Mouse (Mus musculus) gastrocnemius, postnatal 14 days (tissue): ENCODE measurements at regions not wholly inside any gene's neighbourhood (a gene's known extent, or its start where the extent isn't known, plus 50 kb on each side); places are given as distances from the start of the nearest gene placed in this dataset.

ENCODE experiments used
- DNase-seq: peaks from one replicate; pipeline ENCODE4 v3.0.0; 2021; ENCODE audit warnings: mixed read lengths
- intact Hi-C: fragments of 180-260 bp; cut with DNase I; formaldehyde crosslinking; loops from one replicate; pipeline ENCODE4 v1.15.1; 2025; ENCODE audit warnings: low total_unique reads

DNA sequence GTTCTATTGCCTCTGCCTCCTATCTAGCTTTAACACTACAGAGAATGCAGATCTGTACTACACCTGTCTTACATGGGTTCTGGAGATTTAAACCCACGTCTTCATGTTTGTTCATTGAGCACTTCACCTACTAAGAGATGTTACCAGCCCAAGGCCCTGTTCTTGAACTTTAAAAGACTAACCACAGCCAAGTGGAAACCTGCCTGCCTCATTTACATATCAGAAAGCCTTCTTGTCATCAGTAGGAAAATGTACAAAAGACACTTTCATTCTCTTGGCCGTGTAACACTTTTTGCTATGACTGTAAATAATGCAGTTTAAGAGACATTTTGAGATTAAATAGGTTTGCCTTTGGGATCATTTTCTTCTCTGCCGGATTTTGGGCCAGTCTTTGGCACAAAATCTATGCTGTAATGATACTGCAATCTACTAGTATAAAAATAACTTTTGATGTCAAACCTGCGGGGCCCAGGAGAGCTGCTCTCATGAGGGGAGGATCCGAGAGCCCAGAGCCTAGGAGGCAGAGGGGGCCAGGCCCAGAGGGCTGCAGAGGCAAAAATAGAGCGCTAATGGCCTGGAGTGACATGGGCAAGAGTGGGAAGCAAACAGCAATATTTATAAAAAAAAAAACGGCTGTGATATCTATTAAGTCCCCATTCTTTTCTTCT lies 318.4 kb upstream of the Myo3a start:
- intact Hi-C loops, result loop anchor here (5.0 kb wide), 1 partner anchor 627 kb away; no protein-coding TSS in a partner anchor
- peak; percentile 17 for DNase-seq

DNA sequence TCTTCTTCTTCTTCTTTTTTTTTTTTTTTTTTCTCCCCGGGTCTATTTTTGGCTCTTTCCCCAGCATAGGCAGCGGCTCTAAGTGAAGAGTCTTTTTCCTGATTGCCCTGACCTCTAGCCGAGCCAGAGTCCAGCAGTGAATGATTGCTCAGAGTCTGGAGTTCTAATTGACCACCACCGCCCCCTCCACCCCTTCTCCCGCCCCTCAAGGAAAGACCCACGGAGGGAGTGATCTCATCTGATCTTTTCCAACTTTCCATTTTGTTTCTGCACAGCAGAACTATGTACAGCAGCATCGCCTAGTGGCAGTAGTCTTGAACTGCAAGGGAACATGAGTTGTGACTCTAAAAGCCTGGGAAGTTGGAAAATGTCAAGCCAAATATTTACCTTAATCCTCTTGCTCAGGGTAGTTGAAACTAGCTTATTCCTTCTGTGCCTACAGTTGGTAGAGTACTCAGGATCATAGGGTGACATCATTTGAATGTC lies 317.8 kb upstream of the Myo3a start:
- intact Hi-C loops, result loop anchor here (5.0 kb wide), 1 partner anchor 627 kb away; no protein-coding TSS in a partner anchor
- peak; percentile 69 for DNase-seq

DNA sequence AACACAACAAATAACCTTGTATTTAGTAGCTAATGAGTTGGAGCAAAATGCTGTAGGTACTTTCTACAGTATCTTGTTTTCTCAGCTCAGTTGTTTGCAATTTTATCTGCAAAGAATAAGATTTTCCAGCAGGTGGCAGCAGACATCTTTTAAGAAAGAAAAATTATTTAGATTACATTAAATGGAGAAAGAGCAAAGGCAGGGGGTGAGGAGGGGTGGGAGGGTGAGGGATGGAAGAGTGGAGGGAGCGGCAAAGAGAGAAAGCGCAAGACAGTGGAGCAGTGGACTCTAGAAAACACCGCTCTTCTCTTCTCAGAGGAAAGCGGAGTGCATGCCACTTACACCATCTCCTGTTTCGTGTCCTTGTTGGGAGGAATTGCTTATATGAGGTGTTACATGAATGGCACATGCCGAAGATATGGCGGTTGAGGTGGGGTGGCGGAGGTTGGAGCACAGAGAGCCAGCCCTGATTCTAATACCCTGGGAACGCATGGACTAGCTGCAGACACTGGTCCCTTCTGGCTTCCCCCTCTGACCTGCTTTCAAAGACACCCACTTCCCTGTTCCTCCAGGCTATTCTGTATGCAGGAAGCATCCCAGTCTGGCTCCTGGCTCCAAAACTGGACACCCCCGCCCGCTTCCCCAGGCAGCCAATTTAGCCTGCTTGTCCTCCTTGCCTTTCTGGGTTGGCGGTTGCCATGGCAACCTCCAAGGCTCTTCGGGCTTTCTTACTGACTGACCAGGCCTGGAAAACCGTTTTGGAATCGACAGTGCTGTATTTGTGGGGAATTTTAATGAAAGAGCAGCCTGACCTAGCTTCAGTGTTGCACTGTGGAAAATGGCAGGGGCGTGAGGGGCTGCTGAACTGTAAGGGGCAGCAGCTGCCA lies 309.3 kb upstream of the Myo3a start:
- DNase-seq, result peak; percentile 68
- intact Hi-C loops, result no loop called here

GRCm38 (mm10) chr2:21919091-21919490 lies 308.2 kb upstream of the Myo3a start:
- intact Hi-C loops, result no loop called here
- DNase-seq, result no peak

GRCm38 (mm10) chr2:21927656-21928055 lies 299.6 kb upstream of the Myo3a start:
- intact Hi-C loops, result no loop called here
- DNase-seq, result no peak

DNA sequence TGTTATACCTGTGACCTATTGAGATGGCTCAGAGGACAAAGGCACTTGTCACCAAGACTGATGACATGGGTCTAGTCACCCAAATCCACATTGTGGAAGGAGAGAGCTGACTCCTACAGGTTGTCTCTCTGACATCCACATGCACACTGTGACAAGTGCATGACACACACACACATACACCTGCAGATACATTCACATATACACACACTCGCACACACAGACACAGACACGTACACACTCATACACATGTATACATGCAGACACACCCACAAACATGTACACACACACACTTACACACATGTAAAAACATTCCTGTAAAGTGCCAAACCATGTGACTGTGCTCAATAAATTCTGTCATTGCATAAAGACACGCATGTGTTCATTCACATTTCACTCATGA lies 287.3 kb upstream of the Myo3a start:
- intact Hi-C loops, result no loop called here
- DNase-seq, result no peak

GRCm38 (mm10) chr2:21940797-21941487 lies 286.4 kb upstream of the Myo3a start:
- intact Hi-C loops, result no loop called here
- no peak for DNase-seq

GRCm38 (mm10) chr2:21941488-21942000 lies 285.8 kb upstream of the Myo3a start:
- intact Hi-C loops, result no loop called here
- DNase-seq, result no peak

- no peak for DNase-seq
These were observed 283.6 kb upstream of the Myo3a start for GRCm38 (mm10) chr2:21943676-21944075.

DNA sequence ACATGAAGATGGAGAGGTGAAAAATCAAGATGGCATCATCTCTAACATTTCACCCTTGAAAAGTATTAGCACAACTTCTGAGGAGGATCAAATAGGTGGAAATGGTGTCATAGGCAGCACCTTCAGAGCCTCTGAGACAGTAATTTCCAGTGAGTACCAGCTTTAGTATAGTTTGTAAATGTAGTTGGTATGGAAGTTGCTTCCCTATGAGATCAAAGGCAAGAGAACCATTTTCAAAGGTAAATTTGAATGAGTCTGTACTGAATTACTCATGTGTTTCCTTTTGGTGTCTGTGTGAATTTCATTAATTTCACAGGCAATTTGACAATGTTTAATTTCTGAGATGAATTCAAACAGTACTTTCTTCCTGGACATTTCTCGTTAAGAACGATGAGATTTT lies 280.8 kb upstream of the Myo3a start:
- no peak for DNase-seq
- intact Hi-C loops, result no loop called here

More at GRCm38 (mm10) chr2:21943676-21944075, 283.6 kb upstream of the Myo3a start:
- intact Hi-C loops, result no loop called here

GRCm38 (mm10) chr2:21951279-21951678 lies 276.0 kb upstream of the Myo3a start:
- intact Hi-C loops, result no loop called here
- DNase-seq, result no peak

GRCm38 (mm10) chr2:21956112-21956963 lies 271.0 kb upstream of the Myo3a start:
- no peak for DNase-seq
- intact Hi-C loops, result loop anchor here (2.0 kb wide), 1 partner anchor 766 kb away; no protein-coding TSS in a partner anchor

- intact Hi-C loops, result no loop called here
- DNase-seq, result no peak
These were observed 268.9 kb upstream of the Myo3a start for GRCm38 (mm10) chr2:21958365-21958764.

GRCm38 (mm10) chr2:21958802-21959201 lies 268.5 kb upstream of the Myo3a start:
- intact Hi-C loops, result no loop called here
- DNase-seq, result no peak

DNA sequence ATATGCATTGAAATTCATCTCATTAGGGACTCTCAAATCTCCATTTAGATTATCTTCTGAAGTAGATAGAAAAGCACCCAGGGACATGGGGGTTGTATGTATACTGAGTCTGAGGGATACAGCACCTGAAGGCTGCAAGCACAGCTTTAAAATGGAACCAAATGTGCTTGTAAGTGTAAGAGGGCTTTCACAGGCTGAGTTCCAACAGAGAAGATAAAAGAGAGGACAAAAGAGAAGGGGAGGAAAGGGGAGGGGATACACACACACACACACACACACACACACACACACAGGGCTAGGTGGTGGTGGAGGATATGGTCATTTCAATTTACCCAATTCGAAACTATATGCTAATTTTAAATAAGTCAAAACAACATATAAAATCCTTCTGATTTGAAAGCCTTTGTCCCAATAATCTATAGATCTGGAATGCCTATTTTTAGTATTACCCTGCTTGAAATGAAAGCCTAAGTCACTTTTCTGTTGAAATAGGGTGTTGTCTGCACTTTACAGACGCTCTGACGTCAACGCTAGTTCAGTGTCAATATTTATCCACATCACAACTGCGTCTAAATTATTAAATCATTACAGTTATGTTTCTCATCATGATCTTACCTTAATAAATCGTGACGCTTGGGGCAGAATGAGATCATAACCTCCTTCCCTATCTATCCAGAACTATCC lies 263.8 kb upstream of the Myo3a start:
- DNase-seq, result no peak
- intact Hi-C loops, result no loop called here

DNA sequence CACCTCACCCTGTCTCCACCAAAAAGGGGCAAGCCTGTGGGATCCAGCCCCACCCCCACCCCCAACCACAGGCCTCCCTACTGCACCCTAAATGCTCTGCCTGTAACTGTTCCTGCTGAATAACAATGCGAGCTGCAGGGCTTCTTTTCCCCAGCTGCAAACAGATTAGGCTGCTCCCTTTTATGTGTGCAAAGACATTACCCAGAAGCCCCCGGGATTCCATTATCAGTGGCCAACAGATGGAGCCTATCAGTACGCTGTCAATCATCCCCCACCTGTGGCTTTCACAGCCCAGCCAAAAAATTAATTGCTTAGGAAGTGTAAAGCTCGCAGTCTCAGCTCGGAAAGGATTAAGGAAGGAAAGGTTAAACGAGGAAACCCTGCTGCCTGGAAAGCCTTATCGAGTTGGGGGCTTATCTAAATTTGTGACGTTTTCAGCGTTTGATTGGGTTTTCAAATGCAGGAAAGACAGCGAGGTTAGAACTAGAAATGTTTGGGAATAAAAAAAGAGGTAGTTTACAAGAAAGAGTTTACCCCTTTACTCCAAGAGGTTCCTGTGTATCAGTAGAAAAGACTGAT lies 263.2 kb upstream of the Myo3a start:
- no peak for DNase-seq
- intact Hi-C loops, result no loop called here

DNA sequence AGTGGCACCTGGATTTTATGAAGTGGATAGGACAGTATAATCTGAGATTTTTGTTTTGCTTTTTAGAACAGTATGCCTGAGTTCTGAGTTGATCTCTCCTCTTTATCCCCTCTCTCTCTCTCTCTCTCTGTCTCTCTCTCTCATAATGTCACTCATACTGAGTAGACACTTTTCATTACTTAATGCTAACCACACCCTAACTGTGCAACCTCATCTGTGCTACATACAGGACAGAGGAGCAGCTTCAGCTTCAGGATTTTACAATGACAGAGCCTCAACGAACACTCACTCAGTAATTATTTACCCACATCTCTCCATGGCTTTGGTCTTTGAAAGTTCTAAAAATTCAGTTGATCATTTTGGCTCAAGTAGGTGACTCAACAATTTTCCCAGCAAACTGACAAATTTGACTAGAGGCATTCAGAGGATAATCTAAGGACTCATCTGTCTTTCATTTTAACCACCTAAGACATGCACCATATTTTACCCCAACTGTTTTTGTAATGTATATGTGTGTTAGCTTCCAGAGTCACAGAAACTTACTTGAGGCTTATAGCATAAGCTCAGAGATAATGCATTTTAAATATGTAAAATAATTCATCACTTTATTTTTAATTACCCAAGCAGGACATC lies 256.4 kb upstream of the Myo3a start:
- DNase-seq, result no peak
- intact Hi-C loops, result no loop called here

DNA sequence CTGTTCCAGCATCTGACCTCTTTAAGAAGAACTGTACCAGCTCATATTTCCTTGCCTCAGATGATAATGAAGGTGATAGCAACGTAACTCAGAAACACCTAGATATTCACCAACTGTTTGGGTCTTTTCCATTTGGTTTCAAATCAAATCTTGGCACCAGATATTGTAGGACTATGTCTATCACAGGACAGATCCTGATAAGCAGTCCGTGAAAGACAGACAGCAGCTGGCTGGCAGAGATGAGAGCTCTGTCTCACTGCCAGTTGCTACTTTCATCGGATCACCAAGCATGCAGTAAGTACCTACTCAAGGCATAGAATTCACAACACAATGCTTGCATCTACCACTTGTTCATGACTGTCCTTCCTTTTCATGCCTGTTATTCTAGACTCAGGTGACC lies 252.7 kb upstream of the Myo3a start:
- DNase-seq, result no peak
- intact Hi-C loops, result no loop called here
